Mouse (Mus musculus): ENCODE results near the gene Ovgp1. TPM values are rescaled to one million over a fixed set of nuclear protein-coding genes. Genes with fewer than 3 reads are reported as not detected.
A peak's percentile ranks its signal among the peaks of the same experiment; 100 is the strongest.

Gene Ovgp1
- polyA plus RNA-seq (2014; fragmentation: Nextera tagmentation; extraction: Ambion mirVana), result 1.0 and 1.7 TPM in 2 replicates

- DNase-seq (ENCODE audit: low spot score) (no peak), ATAC-seq (replicated peaks; ENCODE audit: low FRiP score) (no peak)
- H3K9me3 ChIP-seq (ENCODE audit: control insufficient read depth, low read length), result no peaks in the 10 kb centered on the region
- no peak within 1 kb of the TSS for H3K27ac ChIP-seq (ENCODE audit: low read depth, low read length)
- no peaks in the 10 kb centered on the region for H3K27me3 ChIP-seq (replicated peaks; ENCODE audit: control insufficient read depth, insufficient read depth, low read length)
- no peak within 1 kb of the TSS for H3K4me3 ChIP-seq (ENCODE audit: low read depth, low read length)
- H3K36me3 ChIP-seq (ENCODE audit: control insufficient read depth, insufficient read depth, low read length), result peaks cover 4% of the 10 kb centered on the region; the same call in 1 of the 2 replicates
- H3K9ac ChIP-seq (ENCODE audit: low read depth, low read length), result no peak within 1 kb of the TSS
- WGBS, result 78% methylated on average over 3 of the region's 3 CpGs
- H3K4me2 ChIP-seq, result no peak within 1 kb of the TSS
- H3K4me1 ChIP-seq (replicated peaks; ENCODE audit: control insufficient read depth, insufficient read depth, low read length), result no peaks in the 10 kb centered on the region
These were observed at the start of gene Ovgp1 for GRCm38 (mm10) chr3:105973411-105973810. Gene Ovgp1, plus strand, starts transcription at chr3:105973711.

GRCm38 (mm10) chr3:105924616-105925015 is 48.9 kb upstream of the Ovgp1 start:
- Histone ChIP-seq H3K27ac (ENCODE audit: low read depth, low read length) (no peak overlapping the region), H3K4me1 (replicated peaks; ENCODE audit: control insufficient read depth, insufficient read depth, low read length) (peaks cover 10% of the 10 kb centered on the region), H3K4me3 (ENCODE audit: low read depth, low read length) (no peak overlapping the region), H3K4me2 (no peak overlapping the region), H3K27me3 (replicated peaks; ENCODE audit: control insufficient read depth, insufficient read depth, low read length) (no peaks in the 10 kb centered on the region), H3K36me3 (ENCODE audit: control insufficient read depth, insufficient read depth, low read length) (no peaks in the 10 kb centered on the region), H3K9me3 (ENCODE audit: control insufficient read depth, low read length) (no peaks in the 10 kb centered on the region), H3K9ac (ENCODE audit: low read depth, low read length) (no peak overlapping the region)
- WGBS, result 62% methylated on average over 9 of the region's 9 CpGs
- DNase-seq (ENCODE audit: low spot score) (no peak), ATAC-seq (replicated peaks; ENCODE audit: low FRiP score) (peak; percentile 52)

GRCm38 (mm10) chr3:105927561-105928194 is 45.8 kb upstream of the Ovgp1 start:
- DNase-seq (ENCODE audit: low spot score) (no peak), ATAC-seq (replicated peaks; ENCODE audit: low FRiP score) (no peak)
- Histone ChIP-seq H3K4me1 (replicated peaks; ENCODE audit: control insufficient read depth, insufficient read depth, low read length) (peaks cover 10% of the 10 kb centered on the region), H3K9me3 (ENCODE audit: control insufficient read depth, low read length) (no peaks in the 10 kb centered on the region), H3K4me3 (ENCODE audit: low read depth, low read length) (no peak overlapping the region), H3K27me3 (replicated peaks; ENCODE audit: control insufficient read depth, insufficient read depth, low read length) (no peaks in the 10 kb centered on the region), H3K4me2 (no peak overlapping the region), H3K27ac (ENCODE audit: low read depth, low read length) (no peak overlapping the region), H3K9ac (ENCODE audit: low read depth, low read length) (no peak overlapping the region), H3K36me3 (ENCODE audit: control insufficient read depth, insufficient read depth, low read length) (no peaks in the 10 kb centered on the region)
- WGBS, result 78% methylated on average over 7 of the region's 7 CpGs

DNA sequence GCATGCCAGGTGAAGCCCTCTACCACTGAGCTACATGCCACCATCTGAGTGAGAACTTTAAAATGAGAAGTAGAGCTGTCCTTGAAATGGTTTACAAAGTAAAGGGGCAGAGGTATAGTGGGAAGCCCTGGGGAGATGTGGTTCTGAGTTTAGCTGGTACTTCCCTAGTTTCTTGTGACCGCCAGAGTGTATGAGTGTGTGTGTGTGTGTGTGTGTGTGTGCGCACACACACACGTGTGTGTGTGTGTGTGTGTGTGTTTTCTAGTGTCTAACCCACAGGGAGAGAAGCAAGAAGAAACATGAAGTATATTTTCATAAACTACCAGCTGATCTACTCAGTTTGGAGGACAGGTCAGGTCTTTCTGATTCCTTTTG is 45.3 kb upstream of the Ovgp1 start:
- H3K4me3 ChIP-seq (ENCODE audit: low read depth, low read length), result no peak overlapping the region
- H3K9ac ChIP-seq (ENCODE audit: low read depth, low read length), result no peak overlapping the region
- H3K27me3 ChIP-seq (replicated peaks; ENCODE audit: control insufficient read depth, insufficient read depth, low read length), result no peaks in the 10 kb centered on the region
- no peaks in the 10 kb centered on the region for H3K36me3 ChIP-seq (ENCODE audit: control insufficient read depth, insufficient read depth, low read length)
- no peaks in the 10 kb centered on the region for H3K9me3 ChIP-seq (ENCODE audit: control insufficient read depth, low read length)
- ATAC-seq (replicated peaks; ENCODE audit: low FRiP score) (no peak), DNase-seq (ENCODE audit: low spot score) (no peak)
- H3K4me1 ChIP-seq (replicated peaks; ENCODE audit: control insufficient read depth, insufficient read depth, low read length), result peaks cover 10% of the 10 kb centered on the region
- 93% methylated on average over 3 of the region's 3 CpGs for WGBS
- no peak overlapping the region for H3K27ac ChIP-seq (ENCODE audit: low read depth, low read length)
- no peak overlapping the region for H3K4me2 ChIP-seq

- no peaks in the 10 kb centered on the region for H3K27me3 ChIP-seq (replicated peaks; ENCODE audit: control insufficient read depth, insufficient read depth, low read length)
- H3K4me3 ChIP-seq (ENCODE audit: low read depth, low read length), result no peak overlapping the region
- H3K36me3 ChIP-seq (ENCODE audit: control insufficient read depth, insufficient read depth, low read length), result no peaks in the 10 kb centered on the region
- peaks cover 10% of the 10 kb centered on the region for H3K4me1 ChIP-seq (replicated peaks; ENCODE audit: control insufficient read depth, insufficient read depth, low read length)
- no peak overlapping the region for H3K9ac ChIP-seq (ENCODE audit: low read depth, low read length)
- whole genome bisulfite sequencing, result 78% methylated on average over 6 of the region's 6 CpGs
- no peak overlapping the region for H3K27ac ChIP-seq (ENCODE audit: low read depth, low read length)
- no peak for DNase-seq (ENCODE audit: low spot score)
- H3K4me2 ChIP-seq, result no peak overlapping the region
- no peaks in the 10 kb centered on the region for H3K9me3 ChIP-seq (ENCODE audit: control insufficient read depth, low read length)
- no peak for ATAC-seq (replicated peaks; ENCODE audit: low FRiP score)
These were observed 44.7 kb upstream of the Ovgp1 start for GRCm38 (mm10) chr3:105928781-105929180.

DNA sequence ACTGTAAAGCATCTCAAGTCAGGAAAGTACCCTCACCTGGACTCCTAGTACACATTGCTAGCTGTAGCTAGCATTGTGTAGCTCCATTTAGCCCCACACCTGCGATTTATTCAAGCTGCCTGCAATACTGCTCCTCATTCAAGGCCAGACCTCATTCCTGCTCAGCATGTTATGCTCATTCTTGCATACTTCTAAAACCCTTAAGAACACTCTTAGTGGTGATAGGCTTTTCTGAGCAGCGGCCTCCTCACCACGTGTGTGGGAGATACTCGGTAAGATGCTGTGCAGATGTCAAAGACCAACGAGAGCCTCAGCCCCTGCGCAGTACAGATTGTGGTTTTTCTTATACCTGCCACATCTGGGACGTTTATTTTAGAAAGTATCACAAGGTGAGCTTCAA is 43.7 kb upstream of the Ovgp1 start:
- Histone ChIP-seq H3K27me3 (replicated peaks; ENCODE audit: control insufficient read depth, insufficient read depth, low read length) (no peaks in the 10 kb centered on the region), H3K4me3 (ENCODE audit: low read depth, low read length) (no peak overlapping the region), H3K9me3 (ENCODE audit: control insufficient read depth, low read length) (no peaks in the 10 kb centered on the region), H3K4me1 (replicated peaks; ENCODE audit: control insufficient read depth, insufficient read depth, low read length) (peaks cover 10% of the 10 kb centered on the region), H3K9ac (ENCODE audit: low read depth, low read length) (no peak overlapping the region), H3K4me2 (no peak overlapping the region), H3K36me3 (ENCODE audit: control insufficient read depth, insufficient read depth, low read length) (no peaks in the 10 kb centered on the region), H3K27ac (ENCODE audit: low read depth, low read length) (no peak overlapping the region)
- ATAC-seq (replicated peaks; ENCODE audit: low FRiP score) (no peak), DNase-seq (ENCODE audit: low spot score) (no peak)
- WGBS, result 65% methylated on average over 7 of the region's 7 CpGs

- DNase-seq (ENCODE audit: low spot score) (no peak), ATAC-seq (replicated peaks; ENCODE audit: low FRiP score) (no peak)
- Histone ChIP-seq H3K9me3 (ENCODE audit: control insufficient read depth, low read length) (no peaks in the 10 kb centered on the region), H3K36me3 (ENCODE audit: control insufficient read depth, insufficient read depth, low read length) (no peaks in the 10 kb centered on the region), H3K27ac (ENCODE audit: low read depth, low read length) (no peak overlapping the region), H3K4me2 (no peak overlapping the region), H3K4me3 (ENCODE audit: low read depth, low read length) (no peak overlapping the region), H3K9ac (ENCODE audit: low read depth, low read length) (no peak overlapping the region), H3K4me1 (replicated peaks; ENCODE audit: control insufficient read depth, insufficient read depth, low read length) (peaks cover 4% of the 10 kb centered on the region; the same call in 1 of the 2 replicates), H3K27me3 (replicated peaks; ENCODE audit: control insufficient read depth, insufficient read depth, low read length) (no peaks in the 10 kb centered on the region)
- 50% methylated on average over 2 of the region's 2 CpGs for WGBS
These were observed 42.4 kb upstream of the Ovgp1 start for GRCm38 (mm10) chr3:105931095-105931494.

- Histone ChIP-seq H3K4me1 (replicated peaks; ENCODE audit: control insufficient read depth, insufficient read depth, low read length) (0 out of 2 replicates have a peak, but pooled peaks cover 2% of the 10 kb centered on the region), H3K4me3 (ENCODE audit: low read depth, low read length) (peak within 1 kb of the TSS; percentile 22), H3K36me3 (ENCODE audit: control insufficient read depth, insufficient read depth, low read length) (no peaks in the 10 kb centered on the region), H3K4me2 (peak within 1 kb of the TSS; percentile 40), H3K9ac (ENCODE audit: low read depth, low read length) (0 out of 2 replicates have a peak within 1 kb of the TSS, but pooled peaks have one; percentile 14), H3K27ac (ENCODE audit: low read depth, low read length) (peak within 1 kb of the TSS; percentile 16), H3K27me3 (replicated peaks; ENCODE audit: control insufficient read depth, insufficient read depth, low read length) (no peaks in the 10 kb centered on the region), H3K9me3 (ENCODE audit: control insufficient read depth, low read length) (no peaks in the 10 kb centered on the region)
- WGBS, result 46% methylated on average over 8 of the region's 8 CpGs
- ATAC-seq (replicated peaks; ENCODE audit: low FRiP score), result peak; percentile 73
- no peak for DNase-seq (ENCODE audit: low spot score)
These were observed 41.1 kb upstream of the Ovgp1 start, which contains the start of gene I830077J02Rik for GRCm38 (mm10) chr3:105932240-105933071. Gene I830077J02Rik, minus strand, starts transcription at chr3:105932664.
